Mouse (Mus musculus): ENCODE results near the gene Sycp1. TPM values are rescaled to one million over a fixed set of nuclear protein-coding genes. Genes with fewer than 3 reads are reported as not detected.

Gene Sycp1
- polyA plus RNA-seq, 1 experiment from 2014 or later: not detected

GRCm38 (mm10) chr3:102938100-102938499 is 2.2 kb upstream of the Sycp1 start:
- no peaks in the 10 kb centered on the region for H3K27me3 ChIP-seq (replicated peaks)
- no peak overlapping the region for H3K27ac ChIP-seq
- no peaks in the 10 kb centered on the region for H3K9me3 ChIP-seq
- no peak overlapping the region for H3K4me3 ChIP-seq (replicated peaks)
- no peak overlapping the region for H3K4me2 ChIP-seq (replicated peaks)
- no peaks in the 10 kb centered on the region for H3K4me1 ChIP-seq (replicated peaks)
- ATAC-seq: no peak
- no peaks in the 10 kb centered on the region for H3K36me3 ChIP-seq
- H3K9ac ChIP-seq: no peak overlapping the region
- WGBS: 98% methylated on average over 1 of the region's 1 CpGs

GRCm38 (mm10) chr3:102899136-102899535 is 36.8 kb downstream of the Sycp1 start:
- Histone ChIP-seq H3K27me3 (replicated peaks) (no peaks in the 10 kb centered on the region), H3K4me1 (replicated peaks) (no peaks in the 10 kb centered on the region), H3K4me2 (replicated peaks) (no peak overlapping the region), H3K9ac (no peak overlapping the region), H3K27ac (no peak overlapping the region), H3K9me3 (no peaks in the 10 kb centered on the region), H3K4me3 (replicated peaks) (no peak overlapping the region), H3K36me3 (no peaks in the 10 kb centered on the region)
- no peak for ATAC-seq
- WGBS: 92% methylated on average over 1 of the region's 1 CpGs

GRCm38 (mm10) chr3:102880529-102880928 is 55.4 kb downstream of the Sycp1 start:
- Histone ChIP-seq H3K9ac (no peak overlapping the region), H3K4me1 (replicated peaks) (no peaks in the 10 kb centered on the region), H3K36me3 (no peaks in the 10 kb centered on the region), H3K4me3 (replicated peaks) (no peak overlapping the region), H3K27me3 (replicated peaks) (no peaks in the 10 kb centered on the region), H3K4me2 (replicated peaks) (no peak overlapping the region), H3K9me3 (no peaks in the 10 kb centered on the region), H3K27ac (no peak overlapping the region)
- WGBS: 78% methylated on average over 4 of the region's 4 CpGs
- ATAC-seq: no peak

- Histone ChIP-seq H3K9ac (no peak overlapping the region), H3K4me2 (replicated peaks) (no peak overlapping the region), H3K4me3 (replicated peaks) (no peak overlapping the region), H3K27me3 (replicated peaks) (no peaks in the 10 kb centered on the region), H3K9me3 (no peaks in the 10 kb centered on the region), H3K36me3 (no peaks in the 10 kb centered on the region), H3K27ac (no peak overlapping the region), H3K4me1 (replicated peaks) (no peaks in the 10 kb centered on the region)
- ATAC-seq: no peak
These were observed 87.2 kb downstream of the Sycp1 start for GRCm38 (mm10) chr3:102848661-102849060.

- Histone ChIP-seq H3K4me2 (replicated peaks) (no peak overlapping the region), H3K4me3 (replicated peaks) (no peak overlapping the region), H3K36me3 (no peaks in the 10 kb centered on the region), H3K9me3 (no peaks in the 10 kb centered on the region), H3K4me1 (replicated peaks) (no peaks in the 10 kb centered on the region), H3K27ac (no peak overlapping the region), H3K27me3 (replicated peaks) (no peaks in the 10 kb centered on the region), H3K9ac (no peak overlapping the region)
- no peak for ATAC-seq
- WGBS: 50% methylated on average over 1 of the region's 1 CpGs
These were observed 93.5 kb downstream of the Sycp1 start for GRCm38 (mm10) chr3:102842386-102842785.

- Histone ChIP-seq H3K4me3 (replicated peaks) (no peak overlapping the region), H3K9me3 (no peaks in the 10 kb centered on the region), H3K4me2 (replicated peaks) (no peak overlapping the region), H3K36me3 (no peaks in the 10 kb centered on the region), H3K4me1 (replicated peaks) (no peaks in the 10 kb centered on the region), H3K27ac (no peak overlapping the region), H3K27me3 (replicated peaks) (no peaks in the 10 kb centered on the region), H3K9ac (no peak overlapping the region)
- 4% methylated on average over 3 of the region's 3 CpGs for WGBS
- no peak for ATAC-seq
These were observed 132.0 kb downstream of the Sycp1 start for GRCm38 (mm10) chr3:102803937-102804336.

- no peak overlapping the region for H3K27ac ChIP-seq
- ATAC-seq: no peak
- no peak overlapping the region for H3K4me3 ChIP-seq (replicated peaks)
- H3K9me3 ChIP-seq: no peaks in the 10 kb centered on the region
- no peaks in the 10 kb centered on the region for H3K4me1 ChIP-seq (replicated peaks)
- no peak overlapping the region for H3K4me2 ChIP-seq (replicated peaks)
- no peak overlapping the region for H3K9ac ChIP-seq
- no peaks in the 10 kb centered on the region for H3K27me3 ChIP-seq (replicated peaks)
- H3K36me3 ChIP-seq: no peaks in the 10 kb centered on the region
- WGBS: 37% methylated on average over 4 of the region's 4 CpGs
These were observed 148.5 kb downstream of the Sycp1 start for GRCm38 (mm10) chr3:102787369-102787768.

GRCm38 (mm10) chr3:102782618-102783017 is 153.3 kb downstream of the Sycp1 start, which contains the start of gene Tshb:
Tshb (minus strand) TSS chr3:102782718.
- no peak within 1 kb of the TSS for H3K4me2 ChIP-seq (replicated peaks)
- WGBS: 64% methylated on average over 2 of the region's 2 CpGs

GRCm38 (mm10) chr3:102773018-102773417 is 162.9 kb downstream of the Sycp1 start:
- Histone ChIP-seq H3K27me3 (replicated peaks) (no peaks in the 10 kb centered on the region), H3K4me2 (replicated peaks) (no peak overlapping the region), H3K36me3 (no peaks in the 10 kb centered on the region), H3K4me1 (replicated peaks) (no peaks in the 10 kb centered on the region), H3K4me3 (replicated peaks) (no peak overlapping the region), H3K27ac (no peak overlapping the region), H3K9ac (no peak overlapping the region), H3K9me3 (no peaks in the 10 kb centered on the region)
- WGBS: 80% methylated on average over 4 of the region's 4 CpGs
- no peak for ATAC-seq

More at GRCm38 (mm10) chr3:102782618-102783017, 153.3 kb downstream of the Sycp1 start, which contains the start of gene Tshb:
- no peaks in the 10 kb centered on the region for H3K9me3 ChIP-seq
- H3K27me3 ChIP-seq (replicated peaks): no peaks in the 10 kb centered on the region
- no peak within 1 kb of the TSS for H3K4me3 ChIP-seq (replicated peaks)
- H3K27ac ChIP-seq: no peak within 1 kb of the TSS
- H3K4me1 ChIP-seq (replicated peaks): no peaks in the 10 kb centered on the region
- H3K9ac ChIP-seq: no peak within 1 kb of the TSS
- ATAC-seq: no peak
- no peaks in the 10 kb centered on the region for H3K36me3 ChIP-seq

Other genes starting within 250 kb of the Sycp1 start
- 15.2 and 15.4 TPM in 2 replicates for gene Tspan2, start 201.6 kb downstream of the Sycp1 start, polyA plus RNA-seq (2015; fragmentation: Nextera tagmentation; extraction: Ambion mirVana)
- 0.11 and 0.27 TPM in 2 replicates for gene Tshb, start 153.4 kb downstream of the Sycp1 start, polyA plus RNA-seq (2015; fragmentation: Nextera tagmentation; extraction: Ambion mirVana)
- 0.06 and 0.15 TPM in 2 replicates for gene Nr1h5, start 28.0 kb upstream of the Sycp1 start, polyA plus RNA-seq (2015; fragmentation: Nextera tagmentation; extraction: Ambion mirVana)
- gene Sike1, start 59.6 kb upstream of the Sycp1 start, polyA plus RNA-seq (2015; fragmentation: Nextera tagmentation; extraction: Ambion mirVana): 46.6 and 51.9 TPM in 2 replicates
- gene Csde1, start 84.3 kb upstream of the Sycp1 start, polyA plus RNA-seq (2015; fragmentation: Nextera tagmentation; extraction: Ambion mirVana): 268 and 301 TPM in 2 replicates
- gene Nras, start 122.2 kb upstream of the Sycp1 start, polyA plus RNA-seq (2015; fragmentation: Nextera tagmentation; extraction: Ambion mirVana): 83.8 and 85.4 TPM in 2 replicates
- 0.15 and 0.34 TPM in 2 replicates for gene Ampd1, start 137.9 kb upstream of the Sycp1 start, polyA plus RNA-seq (2015; fragmentation: Nextera tagmentation; extraction: Ambion mirVana)
- gene Dennd2c, start 166.5 kb upstream of the Sycp1 start, polyA plus RNA-seq (2015; fragmentation: Nextera tagmentation; extraction: Ambion mirVana): 3.0 and 3.1 TPM in 2 replicates
- 179 and 189 TPM in 2 replicates for gene Bcas2, start 235.6 kb upstream of the Sycp1 start, polyA plus RNA-seq (2015; fragmentation: Nextera tagmentation; extraction: Ambion mirVana)

Measured in intestine, embryonic 15.5 days (tissue).